Mouse (Mus musculus) spleen, adult 2 months (tissue): ENCODE data around the gene Prss48. TPM values are rescaled to one million over a fixed set of nuclear protein-coding genes. Genes with fewer than 3 reads are reported as not detected.

Experiments used
- DNase-seq, 2 experiments: peaks; one replicate each; pipeline versions ENCODE4 v3.0.0 to v3.0.0-alpha.2; 2012 to 2021; ENCODE audit warnings: low spot score in 2 of 2, low read depth in 1 of 2
- H3K27ac ChIP-seq: fragments of 200-500 bp; 2 replicates; pipeline ENCODE4 v1.5.1; 2012; ENCODE audit warnings: low read length, inconsistent platforms; ENCODE audit not compliant: insufficient read depth
- H3K27me3 ChIP-seq: fragments of 200-500 bp; 2 replicates; pipeline ENCODE4 v1.6.1; 2012; ENCODE audit warnings: mild to moderate bottlenecking, moderate library complexity, low read length, inconsistent platforms; ENCODE audit not compliant: control insufficient read depth, insufficient read depth
- H3K36me3 ChIP-seq: fragments of 200-500 bp; 2 replicates; pipeline ENCODE4 v1.6.1; 2012; ENCODE audit warnings: mild to moderate bottlenecking, low read length, inconsistent platforms; ENCODE audit not compliant: control insufficient read depth, insufficient read depth
- H3K4me1 ChIP-seq: fragments of 200-500 bp; 2 replicates; pipeline ENCODE4 v1.6.1; 2011; ENCODE audit warnings: inconsistent platforms; ENCODE audit not compliant: control insufficient read depth, insufficient read depth, insufficient read length
- H3K4me3 ChIP-seq: fragments of 200-500 bp; 2 replicates; pipeline ENCODE4 v1.5.1; 2011; ENCODE audit warnings: mild to moderate bottlenecking, inconsistent platforms; ENCODE audit not compliant: insufficient read depth, insufficient read length; ENCODE audit errors: extremely low read depth
- CTCF ChIP-seq: fragments of 200-500 bp; IDR thresholded peaks from 2 replicates; pipeline ENCODE4 v1.5.1; 2011; ENCODE audit warnings: mild to moderate bottlenecking, inconsistent platforms; ENCODE audit not compliant: insufficient read depth, insufficient read length, insufficient replicate concordance; ENCODE audit errors: extremely low read depth
- POLR2A ChIP-seq: fragments of 200-500 bp; IDR thresholded peaks from 2 replicates; pipeline ENCODE4 v1.6.1; 2011; ENCODE audit warnings: low read depth, low read length, inconsistent platforms
- WGBS: fragments of 180-500 bp; shearing (Covaris S2); methylation state at CpG from one replicate; pipeline ENCODE4 v1.1.7; 2018; 5-methylcytosine and 5-hydroxymethylcytosine counted together
- polyA plus RNA-seq: library from polyadenylated mRNA; depleted of rRNA; stranded (reverse); fragments of >200 nt; gene quantifications from 2 replicates; pipeline ENCODE4 v1.2.3, GENCODE M21; 2012; rRNA removed

Gene Prss48
- polyA plus RNA-seq, result not detected in 2 replicates

DNA sequence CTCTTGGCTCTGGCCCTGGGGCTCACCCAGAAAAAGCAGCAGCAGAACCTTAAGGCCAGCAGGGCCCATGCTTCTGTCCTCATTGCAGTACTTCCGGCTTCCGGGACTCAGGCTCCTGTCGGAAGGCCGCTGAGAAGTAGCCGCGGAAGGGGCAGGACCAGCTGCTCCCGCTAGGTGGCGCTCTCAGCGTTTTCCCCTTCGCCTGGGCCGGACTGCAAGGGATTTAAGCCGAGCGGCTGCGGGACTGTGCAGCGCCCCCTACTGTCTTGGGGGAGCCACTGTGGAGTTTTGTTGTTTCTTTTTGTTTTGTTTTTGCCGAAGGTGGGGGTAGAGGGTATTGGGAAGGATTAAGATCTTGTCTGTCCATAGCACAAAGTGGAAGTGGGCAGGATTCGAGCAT lies at the start of gene Prss48:
Prss48 (minus strand) TSS at position 69 of the 400 bp plus-strand sequence.
- H3K4me3 ChIP-seq, result no peak within 1 kb of the TSS
- TF ChIP-seq CTCF (no peak), POLR2A (no peak)
- no peaks in the 10 kb centered on the region for H3K4me1 ChIP-seq
- no peak within 1 kb of the TSS for H3K27ac ChIP-seq
- WGBS, result 89% methylated on average over 17 of the region's 17 CpGs
- no peaks in the 10 kb centered on the region for H3K27me3 ChIP-seq
- DNase-seq, result no peak
- H3K36me3 ChIP-seq, result no peaks in the 10 kb centered on the region

DNA sequence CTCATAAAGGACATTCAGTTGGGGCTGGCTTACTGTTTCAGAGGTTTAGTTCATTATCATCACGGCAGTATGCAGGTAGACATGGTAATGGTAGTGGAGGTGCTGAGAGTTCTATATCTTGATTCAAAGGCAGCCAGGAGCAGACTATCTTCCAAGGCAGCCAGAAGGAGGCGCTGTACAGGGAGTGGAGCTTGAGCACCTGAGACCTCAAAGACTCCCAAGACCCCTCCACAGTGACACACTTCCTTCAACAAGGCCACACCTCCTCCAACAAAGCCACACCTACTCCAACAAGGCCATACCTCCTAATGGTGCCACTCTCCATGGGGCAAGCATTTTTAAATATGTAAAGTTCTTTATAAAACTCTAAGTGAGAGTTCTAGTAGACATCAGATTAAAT lies 46.8 kb upstream of the Prss48 start:
- DNase-seq, result no peak
- WGBS, result 89% methylated on average over 2 of the region's 2 CpGs
- H3K36me3 ChIP-seq, result no peaks in the 10 kb centered on the region
- H3K27me3 ChIP-seq, result no peaks in the 10 kb centered on the region
- H3K27ac ChIP-seq, result no peak overlapping the region
- TF ChIP-seq CTCF, result no peak
- no peak for TF ChIP-seq POLR2A
- H3K4me1 ChIP-seq, result no peaks in the 10 kb centered on the region
- no peak overlapping the region for H3K4me3 ChIP-seq

DNA sequence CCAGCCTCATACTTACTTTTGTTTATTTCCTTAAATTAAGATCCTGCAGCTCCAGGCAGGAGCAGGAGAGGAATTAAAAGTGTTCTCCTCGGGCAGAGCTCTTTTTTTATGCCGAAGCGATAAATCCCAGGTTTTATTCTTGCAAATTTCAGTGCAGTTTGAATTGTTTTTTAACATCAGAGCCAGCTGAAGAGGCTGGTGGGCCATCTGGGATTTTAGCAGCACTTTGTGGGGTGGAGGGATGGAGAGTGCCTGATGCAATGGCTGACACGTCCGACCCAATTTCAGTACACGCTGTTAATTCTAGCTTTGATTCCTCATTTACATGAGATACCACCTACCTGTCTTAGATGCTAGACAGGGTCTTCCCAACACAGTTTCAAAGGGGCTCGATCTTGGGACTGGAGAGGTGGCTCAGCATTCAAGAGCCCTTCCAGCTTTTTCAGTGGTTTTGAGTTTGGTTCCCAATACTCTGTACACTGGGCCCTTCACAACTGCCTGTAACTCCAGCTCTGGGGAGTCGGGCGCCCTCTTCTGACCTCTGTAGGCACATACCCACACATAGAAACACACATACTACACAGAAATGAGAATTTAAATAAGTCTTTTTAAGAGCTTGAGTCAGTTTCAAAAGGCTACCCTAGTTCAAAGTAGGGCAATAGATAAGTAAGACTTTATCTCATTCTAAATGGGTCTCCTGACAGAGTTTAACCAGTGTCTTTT lies 45.6 kb upstream of the Prss48 start:
- TF ChIP-seq CTCF (no peak), POLR2A (no peak)
- H3K27ac ChIP-seq, result no peak overlapping the region
- WGBS, result 95% methylated on average over 9 of the region's 9 CpGs
- H3K36me3 ChIP-seq, result no peaks in the 10 kb centered on the region
- no peak for DNase-seq
- H3K27me3 ChIP-seq, result no peaks in the 10 kb centered on the region
- no peak overlapping the region for H3K4me3 ChIP-seq
- no peaks in the 10 kb centered on the region for H3K4me1 ChIP-seq

GRCm38 (mm10) chr3:86040286-86041201 lies 38.3 kb upstream of the Prss48 start:
- TF ChIP-seq POLR2A (no peak), CTCF (no peak)
- H3K27me3 ChIP-seq, result no peaks in the 10 kb centered on the region
- 78% methylated on average over 14 of the region's 14 CpGs for WGBS
- no peak for DNase-seq
- H3K36me3 ChIP-seq, result no peaks in the 10 kb centered on the region
- H3K27ac ChIP-seq, result no peak overlapping the region; the same call in 1 of the 2 replicates
- no peaks in the 10 kb centered on the region for H3K4me1 ChIP-seq
- no peak overlapping the region for H3K4me3 ChIP-seq

- no peak for DNase-seq
- H3K27me3 ChIP-seq, result no peaks in the 10 kb centered on the region
- 75% methylated on average over 3 of the region's 3 CpGs for WGBS
- no peaks in the 10 kb centered on the region for H3K36me3 ChIP-seq
- no peak for TF ChIP-seq CTCF
- no peak for TF ChIP-seq POLR2A
- no peak overlapping the region for H3K27ac ChIP-seq
- H3K4me1 ChIP-seq, result no peaks in the 10 kb centered on the region
- H3K4me3 ChIP-seq, result no peak overlapping the region
Observed at GRCm38 (mm10) chr3:86038648-86039047, 36.4 kb upstream of the Prss48 start.

DNA sequence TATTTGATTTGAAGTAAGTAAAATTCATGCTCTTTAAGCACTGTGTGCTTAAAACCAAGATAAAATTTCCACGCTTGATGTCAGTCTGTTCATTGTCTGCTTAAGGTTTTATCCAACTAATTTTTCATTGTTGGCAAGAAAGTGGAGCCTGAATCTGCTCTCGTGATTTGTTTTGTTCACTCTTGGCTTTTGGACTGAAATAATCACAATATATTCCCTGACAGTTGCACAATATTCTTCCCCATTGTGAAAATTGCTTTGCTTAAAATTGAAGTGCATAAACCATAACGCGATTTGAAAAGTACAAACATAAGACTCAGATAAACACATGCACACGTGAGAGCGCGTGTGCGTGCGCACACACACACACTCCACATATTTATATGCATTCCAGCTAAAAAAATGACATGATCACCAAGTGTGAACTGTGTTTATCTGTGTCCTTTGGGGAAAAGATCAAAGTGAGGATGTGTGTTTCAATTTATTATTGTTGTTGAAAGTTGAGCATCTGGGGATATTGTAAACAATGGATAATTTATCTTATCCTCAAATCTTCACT lies 35.7 kb upstream of the Prss48 start:
- no peaks in the 10 kb centered on the region for H3K4me1 ChIP-seq
- H3K36me3 ChIP-seq, result no peaks in the 10 kb centered on the region
- DNase-seq, result no peak
- no peaks in the 10 kb centered on the region for H3K27me3 ChIP-seq
- 92% methylated on average over 9 of the region's 9 CpGs for WGBS
- no peak overlapping the region for H3K4me3 ChIP-seq
- no peak for TF ChIP-seq POLR2A
- TF ChIP-seq CTCF, result no peak
- no peak overlapping the region for H3K27ac ChIP-seq
